Mouse (Mus musculus): ENCODE results near the gene Mob1a. TPM values are rescaled to one million over a fixed set of nuclear protein-coding genes. Genes with fewer than 3 reads are reported as not detected.

Mob1a gene
- polyA plus RNA-seq, 1 experiment = 30.8 TPM

- TF ChIP-seq CTCF (IDR thresholded peaks at IDR 0.05; ENCODE audit: control insufficient read depth, insufficient read depth, insufficient read length) (no peak), MAX (IDR thresholded peaks at IDR 0.05) (no peak), FOSL1 (IDR thresholded peaks at IDR 0.05; ENCODE audit: insufficient read depth, low read length, poor library complexity, severe bottlenecking) (no peak), MYOD1 (IDR thresholded peaks at IDR 0.05; ENCODE audit: control insufficient read depth, insufficient read length, low read depth) (no peak), CEBPB (IDR thresholded peaks at IDR 0.05; ENCODE audit: low read depth) (no peak), MYOG (IDR thresholded peaks at IDR 0.05; ENCODE audit: control insufficient read depth, extremely low read depth, insufficient read length) (no peak), USF1 (IDR thresholded peaks at IDR 0.05; ENCODE audit: low read depth) (no peak)
- H3ac ChIP-seq (ENCODE audit: control insufficient read depth, insufficient read length, low read depth) = no peak overlapping the region
- peaks cover 27% of the 10 kb centered on the region for H3K36me3 ChIP-seq (ENCODE audit: control insufficient read depth, insufficient read depth)
- no peaks in the 10 kb centered on the region for H3K27me3 ChIP-seq (ENCODE audit: control insufficient read depth, insufficient read depth, insufficient read length)
- peaks cover 20% of the 10 kb centered on the region for H3K79me2 ChIP-seq (ENCODE audit: control insufficient read depth, insufficient read depth)
- H3K79me3 ChIP-seq (ENCODE audit: low read depth) = peaks cover 2% of the 10 kb centered on the region
- H3K4me3 ChIP-seq (ENCODE audit: insufficient read depth, poor library complexity, severe bottlenecking) = no peak overlapping the region
Observed at GRCm38 (mm10) chr6:83351490-83352160, 25.8 kb downstream of the Mob1a start.

GRCm38 (mm10) chr6:83352666-83353410, 27.0 kb downstream of the Mob1a start:
- peaks cover 35% of the 10 kb centered on the region for H3K36me3 ChIP-seq (ENCODE audit: control insufficient read depth, insufficient read depth)
- H3K79me2 ChIP-seq (ENCODE audit: control insufficient read depth, insufficient read depth) = peaks cover 20% of the 10 kb centered on the region
- H3K79me3 ChIP-seq (ENCODE audit: low read depth) = peaks cover 2% of the 10 kb centered on the region
- TF ChIP-seq FOSL1 (IDR thresholded peaks at IDR 0.05; ENCODE audit: insufficient read depth, low read length, poor library complexity, severe bottlenecking) (no peak), CTCF (IDR thresholded peaks at IDR 0.05; ENCODE audit: control insufficient read depth, insufficient read depth, insufficient read length) (no peak), MYOD1 (IDR thresholded peaks at IDR 0.05; ENCODE audit: control insufficient read depth, insufficient read length, low read depth) (no peak), MAX (IDR thresholded peaks at IDR 0.05) (no peak), CEBPB (IDR thresholded peaks at IDR 0.05; ENCODE audit: low read depth) (no peak), MYOG (IDR thresholded peaks at IDR 0.05; ENCODE audit: control insufficient read depth, extremely low read depth, insufficient read length) (no peak), USF1 (IDR thresholded peaks at IDR 0.05; ENCODE audit: low read depth) (no peak)
- H3K27me3 ChIP-seq (ENCODE audit: control insufficient read depth, insufficient read depth, insufficient read length) = no peaks in the 10 kb centered on the region
- H3ac ChIP-seq (ENCODE audit: control insufficient read depth, insufficient read length, low read depth) = no peak overlapping the region
- no peak overlapping the region for H3K4me3 ChIP-seq (ENCODE audit: insufficient read depth, poor library complexity, severe bottlenecking)

GRCm38 (mm10) chr6:83354856-83355781, 29.3 kb downstream of the Mob1a start:
- H3K27me3 ChIP-seq (ENCODE audit: control insufficient read depth, insufficient read depth, insufficient read length) = no peaks in the 10 kb centered on the region
- no peak overlapping the region for H3K4me3 ChIP-seq (ENCODE audit: insufficient read depth, poor library complexity, severe bottlenecking)
- peaks cover 13% of the 10 kb centered on the region for H3K79me2 ChIP-seq (ENCODE audit: control insufficient read depth, insufficient read depth)
- H3K79me3 ChIP-seq (ENCODE audit: low read depth) = peaks cover 2% of the 10 kb centered on the region
- peaks cover 56% of the 10 kb centered on the region for H3K36me3 ChIP-seq (ENCODE audit: control insufficient read depth, insufficient read depth)
- H3ac ChIP-seq (ENCODE audit: control insufficient read depth, insufficient read length, low read depth) = no peak overlapping the region
- TF ChIP-seq CTCF (IDR thresholded peaks at IDR 0.05; ENCODE audit: control insufficient read depth, insufficient read depth, insufficient read length) (no peak), CEBPB (IDR thresholded peaks at IDR 0.05; ENCODE audit: low read depth) (no peak), USF1 (IDR thresholded peaks at IDR 0.05; ENCODE audit: low read depth) (no peak), MYOD1 (IDR thresholded peaks at IDR 0.05; ENCODE audit: control insufficient read depth, insufficient read length, low read depth) (no peak), FOSL1 (IDR thresholded peaks at IDR 0.05; ENCODE audit: insufficient read depth, low read length, poor library complexity, severe bottlenecking) (no peak), MYOG (IDR thresholded peaks at IDR 0.05; ENCODE audit: control insufficient read depth, extremely low read depth, insufficient read length) (no peak), MAX (IDR thresholded peaks at IDR 0.05) (no peak)

GRCm38 (mm10) chr6:83356569-83357138, 30.8 kb downstream of the Mob1a start:
- Histone ChIP-seq H3K27me3 (ENCODE audit: control insufficient read depth, insufficient read depth, insufficient read length) (no peaks in the 10 kb centered on the region), H3K4me3 (ENCODE audit: insufficient read depth, poor library complexity, severe bottlenecking) (no peak overlapping the region), H3K79me3 (ENCODE audit: low read depth) (no peaks in the 10 kb centered on the region), H3K36me3 (ENCODE audit: control insufficient read depth, insufficient read depth) (peaks cover 66% of the 10 kb centered on the region), H3K79me2 (ENCODE audit: control insufficient read depth, insufficient read depth) (no peaks in the 10 kb centered on the region), H3ac (ENCODE audit: control insufficient read depth, insufficient read length, low read depth) (no peak overlapping the region)
- peak; percentile 84 for TF ChIP-seq CTCF (IDR thresholded peaks at IDR 0.05; ENCODE audit: control insufficient read depth, insufficient read depth, insufficient read length)
- no peak for TF ChIP-seq CEBPB (IDR thresholded peaks at IDR 0.05; ENCODE audit: low read depth)
- TF ChIP-seq USF1 (IDR thresholded peaks at IDR 0.05; ENCODE audit: low read depth) = no peak
- TF ChIP-seq MAX (IDR thresholded peaks at IDR 0.05) = no peak
- no peak for TF ChIP-seq MYOD1 (IDR thresholded peaks at IDR 0.05; ENCODE audit: control insufficient read depth, insufficient read length, low read depth)

- no peak overlapping the region for H3K4me3 ChIP-seq (ENCODE audit: insufficient read depth, poor library complexity, severe bottlenecking)
- TF ChIP-seq MAX (IDR thresholded peaks at IDR 0.05) (no peak), FOSL1 (IDR thresholded peaks at IDR 0.05; ENCODE audit: insufficient read depth, low read length, poor library complexity, severe bottlenecking) (no peak), CTCF (IDR thresholded peaks at IDR 0.05; ENCODE audit: control insufficient read depth, insufficient read depth, insufficient read length) (no peak), USF1 (IDR thresholded peaks at IDR 0.05; ENCODE audit: low read depth) (no peak), MYOD1 (IDR thresholded peaks at IDR 0.05; ENCODE audit: control insufficient read depth, insufficient read length, low read depth) (no peak), MYOG (IDR thresholded peaks at IDR 0.05; ENCODE audit: control insufficient read depth, extremely low read depth, insufficient read length) (no peak)
- H3K79me2 ChIP-seq (ENCODE audit: control insufficient read depth, insufficient read depth) = no peaks in the 10 kb centered on the region
- H3ac ChIP-seq (ENCODE audit: control insufficient read depth, insufficient read length, low read depth) = no peak overlapping the region
- peaks cover 70% of the 10 kb centered on the region for H3K36me3 ChIP-seq (ENCODE audit: control insufficient read depth, insufficient read depth)
- no peaks in the 10 kb centered on the region for H3K27me3 ChIP-seq (ENCODE audit: control insufficient read depth, insufficient read depth, insufficient read length)
- H3K79me3 ChIP-seq (ENCODE audit: low read depth) = no peaks in the 10 kb centered on the region
Observed at GRCm38 (mm10) chr6:83357436-83357835, 31.6 kb downstream of the Mob1a start.

Measured in C2C12 (cell line).